Comparison of ENCODE assay signal across 30 mouse cellular contexts in genomic region chr11:100767871-100768270, GRCm38 (mm10). TPM values are rescaled to one million over a fixed set of nuclear protein-coding genes. Genes with fewer than 3 reads are reported as not detected.
"Had no signal": no experiment of that assay in that cellular context is flagged by ENCODE, and none has a peak within 500 bp of the region (broad histone marks: within the 10 kb centered on the region; RNA-seq: fewer than 3 reads in every experiment).

No protein-coding gene starts in this region.

- H3K27me3 ChIP-seq: forebrain, embryonic 15.5 days; heart, embryonic 15.5 days; hindbrain, embryonic 15.5 days had no signal

- H3K27ac ChIP-seq: forebrain, embryonic 15.5 days; heart, adult 2 months; heart, embryonic 13.5 days; heart, embryonic 15.5 days; hindbrain, embryonic 13.5 days; hindbrain, embryonic 15.5 days; hindbrain, postnatal 0 days; kidney, postnatal 0 days; layer of hippocampus, adult 2 months; left cerebral cortex, adult 2 months; limb, embryonic 10.5 days; limb, embryonic 12.5 days; liver, embryonic 13.5 days; liver, embryonic 15.5 days had no signal

- H3K9me3 ChIP-seq: forebrain, embryonic 15.5 days; heart, embryonic 13.5 days; heart, embryonic 15.5 days; hindbrain, embryonic 13.5 days; hindbrain, embryonic 15.5 days; limb, embryonic 10.5 days; limb, embryonic 12.5 days; liver, embryonic 13.5 days; liver, embryonic 15.5 days had no signal

- ATAC-seq: forebrain, embryonic 15.5 days; forebrain, postnatal 0 days; hindbrain, postnatal 0 days; intestine, embryonic 16.5 days; liver, postnatal 0 days had no signal

- H3K36me3 ChIP-seq: forebrain, embryonic 15.5 days; heart, embryonic 15.5 days; hindbrain, embryonic 13.5 days; hindbrain, embryonic 15.5 days; limb, embryonic 10.5 days; limb, embryonic 12.5 days; liver, embryonic 13.5 days; liver, embryonic 15.5 days had no signal

- H3K4me2 ChIP-seq: forebrain, embryonic 15.5 days; heart, embryonic 11.5 days; heart, embryonic 13.5 days; heart, embryonic 15.5 days; hindbrain, embryonic 13.5 days; hindbrain, embryonic 15.5 days; limb, embryonic 12.5 days; liver, embryonic 11.5 days; liver, embryonic 13.5 days; liver, embryonic 15.5 days had no signal

- H3K4me3 ChIP-seq: forebrain, embryonic 15.5 days; heart, adult 2 months; heart, embryonic 13.5 days; heart, embryonic 15.5 days; hindbrain, embryonic 13.5 days; hindbrain, embryonic 15.5 days; layer of hippocampus, adult 2 months; left cerebral cortex, adult 2 months; limb, embryonic 10.5 days; limb, embryonic 12.5 days; liver, embryonic 13.5 days; liver, embryonic 15.5 days had no signal

- H3K9ac ChIP-seq: forebrain, embryonic 15.5 days; forebrain, postnatal 0 days; heart, embryonic 13.5 days; heart, embryonic 15.5 days; hindbrain, embryonic 13.5 days; hindbrain, embryonic 15.5 days; limb, embryonic 12.5 days; liver, embryonic 13.5 days; liver, embryonic 15.5 days; liver, postnatal 0 days had no signal

- DNase-seq: forebrain, postnatal 0 days; gastrocnemius, postnatal 14 days; gastrocnemius, postnatal 36 days; heart, adult 11 months; heart, adult 2 months; heart, postnatal 14 days; heart, postnatal 36 days; liver; liver, embryonic 13.5 days; liver, postnatal 0 days had no signal

RNA-seq across cellular contexts. Expression of gene Hcrt, which starts 5.1 kb away (rescaled TPM):
- polyA plus RNA-seq: gonadal fat pad, adult 2 months; heart, adult 2 months; heart, embryonic 11.5 days; heart, embryonic 13.5 days; heart, embryonic 15.5 days; heart, postnatal 0 days; hindbrain, embryonic 11.5 days; intestine, embryonic 14.5 days; intestine, embryonic 16.5 days; kidney, postnatal 0 days; limb, embryonic 10.5 days; limb, embryonic 12.5 days; limb, embryonic 14.5 days; liver, embryonic 11.5 days; liver, embryonic 13.5 days; liver, embryonic 15.5 days; liver, postnatal 0 days had no signal

RNA-seq across cellular contexts. Expression of gene Kcnh4, which starts 8.1 kb away (rescaled TPM):
- polyA plus RNA-seq: heart, embryonic 11.5 days; heart, embryonic 13.5 days; heart, embryonic 15.5 days; heart, postnatal 0 days; kidney, postnatal 0 days; limb, embryonic 10.5 days; limb, embryonic 12.5 days; liver, embryonic 11.5 days; liver, embryonic 13.5 days; liver, embryonic 15.5 days; liver, postnatal 0 days had no signal

RNA-seq across cellular contexts. Expression of gene Hspb9, which starts 54.2 kb away (rescaled TPM):
- polyA plus RNA-seq: heart, embryonic 11.5 days; heart, embryonic 15.5 days; heart, postnatal 0 days; hindbrain, embryonic 13.5 days; intestine, embryonic 16.5 days; limb, embryonic 12.5 days; limb, embryonic 14.5 days had no signal
